Mouse (Mus musculus) forebrain, embryonic 14.5 days (tissue): ENCODE measurements around the gene Grik4. TPM values are rescaled to one million over a fixed set of nuclear protein-coding genes. Genes with fewer than 3 reads are reported as not detected.

ENCODE experiments used
- ATAC-seq: fragments of 200-750 bp; cut with Nextera tagmentation; 2 replicates; pipeline ENCODE4 v1.8.0; 2017; ENCODE audit warnings: mild to moderate bottlenecking, moderate library complexity
- DNase-seq: peaks from one replicate; pipeline ENCODE4 v3.0.0-alpha.2; 2015; ENCODE audit warnings: low spot score
- H3K27ac ChIP-seq: fragments of 300-500 bp; sonication (generic); 2 replicates; pipeline ENCODE4 v1.5.1; 2014; ENCODE audit warnings: low read depth, mild to moderate bottlenecking, control low read depth, low read length, moderate library complexity
- H3K27me3 ChIP-seq: fragments of 300-500 bp; sonication (generic); replicated peaks from 2 replicates; pipeline ENCODE4 v1.6.1; 2014; ENCODE audit warnings: low read length, control low read depth, mixed read lengths; ENCODE audit not compliant: control insufficient read depth, insufficient read depth
- H3K36me3 ChIP-seq: fragments of 300-500 bp; sonication (generic); 2 replicates; pipeline ENCODE4 v1.6.1; 2014; ENCODE audit warnings: low read length, control low read depth; ENCODE audit not compliant: control insufficient read depth, insufficient read depth
- H3K4me1 ChIP-seq: fragments of 300-500 bp; sonication (generic); 2 replicates; pipeline ENCODE4 v1.6.1; 2014; ENCODE audit warnings: antibody characterized with exemption, low read length, control low read depth; ENCODE audit not compliant: control insufficient read depth, insufficient read depth
- H3K4me2 ChIP-seq: fragments of 300-500 bp; sonication (generic); 2 replicates; pipeline ENCODE4 v1.6.1; 2014; ENCODE audit warnings: mild to moderate bottlenecking, control low read depth, low read length
- H3K4me3 ChIP-seq: fragments of 300-500 bp; sonication (generic); 2 replicates; pipeline ENCODE4 v1.5.1; 2014; ENCODE audit warnings: low read depth, low read length, control low read depth
- H3K9ac ChIP-seq: fragments of 300-500 bp; sonication (generic); 2 replicates; pipeline ENCODE4 v1.6.1; 2014; ENCODE audit warnings: mild to moderate bottlenecking, low read length, control low read depth, moderate library complexity
- H3K9me3 ChIP-seq: fragments of 300-500 bp; sonication (generic); replicated peaks from 2 replicates; pipeline ENCODE4 v1.6.1; 2016; ENCODE audit warnings: low read length, control low read depth, mixed read lengths; ENCODE audit not compliant: control insufficient read depth
- WGBS: fragments of 180-500 bp; shearing (Covaris S2); extraction: QIAGEN DNeasy Blood & Tissue Kit; methylation state at CpG from one replicate; pipeline ENCODE4 v1.1.7; 2014; 5-methylcytosine and 5-hydroxymethylcytosine counted together
- polyA plus RNA-seq: library from polyadenylated mRNA; unstranded; fragments of >200 nt; fragmentation: Nextera tagmentation; extraction: Ambion mirVana; gene quantifications from 2 replicates; pipeline ENCODE4 v1.2.1, GENCODE M21; 2014

Gene Grik4
- polyA plus RNA-seq, 1 experiment from 2014 or later, result 1.4 TPM

GRCm38 (mm10) chr9:42652309-42652708 is 292.0 kb downstream of the Grik4 start:
- Histone ChIP-seq H3K4me1 (no peaks in the 10 kb centered on the region; the same call in 1 of the 2 replicates), H3K9ac (no peak overlapping the region), H3K9me3 (no peaks in the 10 kb centered on the region), H3K27ac (no peak overlapping the region), H3K4me3 (no peak overlapping the region), H3K4me2 (no peak overlapping the region), H3K27me3 (no peaks in the 10 kb centered on the region), H3K36me3 (no peaks in the 10 kb centered on the region)
- WGBS, result 58% methylated on average over 4 of the region's 4 CpGs
- ATAC-seq, result no peak
- no peak for DNase-seq

DNA sequence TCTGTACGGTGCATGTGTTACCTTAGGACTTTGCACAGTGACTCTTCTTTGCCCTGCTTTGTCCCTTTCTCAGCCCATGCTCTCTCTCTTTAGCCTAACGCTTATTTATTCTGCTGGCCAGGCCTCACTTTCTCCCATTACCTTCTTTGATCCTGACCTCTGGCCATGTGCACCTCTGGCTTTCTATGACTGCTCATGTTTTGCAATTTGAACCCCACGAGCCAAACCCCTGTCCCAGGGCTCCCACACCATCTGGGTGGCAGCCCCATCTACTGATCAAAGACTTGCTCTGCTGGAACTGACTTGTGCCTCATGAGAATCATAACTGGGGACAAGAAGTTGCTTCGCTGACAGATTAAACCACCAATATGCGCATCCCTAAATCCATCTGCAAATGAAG is 294.4 kb downstream of the Grik4 start:
- H3K4me2 ChIP-seq, result no peak overlapping the region
- WGBS, result 75% methylated on average over 5 of the region's 5 CpGs

DNA sequence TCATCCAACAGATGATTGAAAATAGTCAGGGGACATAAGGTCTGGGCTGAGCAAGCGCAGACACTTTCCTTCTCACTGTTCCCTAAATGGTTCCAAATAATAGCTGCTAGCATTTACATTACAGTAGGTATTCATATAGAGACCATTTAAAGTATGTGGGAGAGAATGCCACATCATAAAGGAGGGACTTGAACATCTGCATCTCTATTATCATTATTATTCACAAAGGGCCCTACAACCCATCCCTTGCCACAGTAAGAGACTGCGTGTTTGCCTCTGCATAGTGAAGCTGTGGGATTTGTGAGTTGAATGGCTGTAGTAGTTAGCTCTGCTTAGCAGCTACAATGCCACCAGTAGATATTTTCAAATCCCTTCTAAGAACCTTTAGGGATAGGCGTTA is 296.2 kb downstream of the Grik4 start:
- no peak for DNase-seq
- H3K36me3 ChIP-seq, result no peaks in the 10 kb centered on the region
- H3K4me3 ChIP-seq, result no peak overlapping the region
- 91% methylated on average over 3 of the region's 3 CpGs for WGBS
- ATAC-seq, result no peak
- peaks cover 3% of the 10 kb centered on the region for H3K4me1 ChIP-seq
- H3K9me3 ChIP-seq, result no peaks in the 10 kb centered on the region
- H3K27ac ChIP-seq, result no peak overlapping the region
- no peak overlapping the region for H3K4me2 ChIP-seq
- no peaks in the 10 kb centered on the region for H3K27me3 ChIP-seq
- H3K9ac ChIP-seq, result no peak overlapping the region

More for the DNA sequence above, 294.4 kb downstream of the Grik4 start:
- no peaks in the 10 kb centered on the region; the same call in 1 of the 2 replicates for H3K4me1 ChIP-seq
- H3K27ac ChIP-seq, result no peak overlapping the region
- no peak overlapping the region for H3K9ac ChIP-seq
- no peaks in the 10 kb centered on the region for H3K9me3 ChIP-seq
- ATAC-seq (no peak), DNase-seq (no peak)
- H3K4me3 ChIP-seq, result no peak overlapping the region
- no peaks in the 10 kb centered on the region for H3K36me3 ChIP-seq
- no peaks in the 10 kb centered on the region for H3K27me3 ChIP-seq

DNA sequence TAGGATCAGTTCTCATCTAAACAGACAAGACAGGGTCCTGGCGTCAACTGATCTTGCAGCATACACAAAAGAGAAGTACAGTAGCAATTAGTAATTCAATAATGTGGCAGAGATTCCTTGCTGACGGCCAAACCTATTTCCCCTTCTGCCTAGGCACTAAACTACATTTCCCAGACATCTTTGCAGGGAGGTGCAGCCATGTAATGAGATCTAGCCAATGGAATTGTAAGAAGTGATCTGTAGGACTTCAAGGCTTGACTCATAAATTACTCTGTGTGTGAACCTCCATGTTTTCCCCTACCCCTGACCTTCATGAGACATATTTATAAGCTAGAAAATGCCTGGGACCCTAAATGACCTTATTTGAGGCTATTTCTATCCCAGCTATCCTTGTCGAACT is 296.7 kb downstream of the Grik4 start:
- Histone ChIP-seq H3K4me1 (peaks cover 5% of the 10 kb centered on the region), H3K9me3 (no peaks in the 10 kb centered on the region), H3K36me3 (no peaks in the 10 kb centered on the region), H3K9ac (no peak overlapping the region), H3K27ac (no peak overlapping the region), H3K4me3 (no peak overlapping the region), H3K4me2 (no peak overlapping the region), H3K27me3 (no peaks in the 10 kb centered on the region)
- no peak for ATAC-seq
- WGBS, result 76% methylated on average over 3 of the region's 3 CpGs
- no peak for DNase-seq

GRCm38 (mm10) chr9:42646821-42647220 is 297.5 kb downstream of the Grik4 start:
- H3K9ac ChIP-seq, result no peak overlapping the region
- H3K4me1 ChIP-seq, result peaks cover 10% of the 10 kb centered on the region
- H3K4me2 ChIP-seq, result no peak overlapping the region
- H3K27ac ChIP-seq, result no peak overlapping the region
- H3K27me3 ChIP-seq, result no peaks in the 10 kb centered on the region
- WGBS, result 80% methylated on average over 10 of the region's 10 CpGs
- H3K4me3 ChIP-seq, result no peak overlapping the region
- H3K9me3 ChIP-seq, result no peaks in the 10 kb centered on the region
- DNase-seq (no peak), ATAC-seq (no peak)
- no peaks in the 10 kb centered on the region for H3K36me3 ChIP-seq

GRCm38 (mm10) chr9:42645161-42645560 is 299.1 kb downstream of the Grik4 start:
- Histone ChIP-seq H3K4me3 (no peak overlapping the region), H3K27ac (no peak overlapping the region), H3K4me1 (peaks cover 10% of the 10 kb centered on the region), H3K36me3 (no peaks in the 10 kb centered on the region), H3K4me2 (no peak overlapping the region), H3K9ac (no peak overlapping the region), H3K27me3 (no peaks in the 10 kb centered on the region), H3K9me3 (no peaks in the 10 kb centered on the region)
- WGBS, result 87% methylated on average over 5 of the region's 5 CpGs
- ATAC-seq (no peak), DNase-seq (no peak)

GRCm38 (mm10) chr9:42642821-42643220 is 301.5 kb downstream of the Grik4 start:
- WGBS, result 28% methylated on average over 5 of the region's 5 CpGs
- no peak overlapping the region; the same call in 1 of the 2 replicates for H3K27ac ChIP-seq

DNA sequence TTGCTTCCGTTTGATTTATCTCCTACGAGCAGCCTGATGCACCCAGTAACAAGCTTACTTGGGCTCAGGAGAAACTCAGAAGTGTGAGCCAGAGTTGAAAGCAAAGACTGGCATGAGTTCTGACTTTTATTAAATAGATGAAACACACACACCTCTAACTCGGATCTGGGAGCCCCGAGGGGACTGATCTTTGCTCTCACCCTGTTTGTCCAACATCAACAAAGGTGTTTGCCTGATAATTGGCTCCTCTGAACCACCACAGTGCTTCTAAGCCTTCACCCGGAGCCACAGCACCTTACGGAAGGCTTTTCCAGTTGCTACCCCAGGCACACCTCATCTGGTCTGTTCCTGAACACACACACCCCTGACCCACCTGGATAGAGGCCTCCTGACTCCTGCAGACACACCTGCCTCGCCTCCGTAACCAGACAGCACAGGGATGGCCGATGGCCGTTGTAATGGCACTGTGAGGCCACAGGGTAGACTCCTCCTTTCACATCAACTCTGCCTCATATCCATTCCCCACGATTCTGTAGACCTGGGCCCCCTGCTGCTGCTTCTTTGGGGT is 302.7 kb downstream of the Grik4 start:
- 73% methylated on average over 11 of the region's 11 CpGs for WGBS
- H3K4me3 ChIP-seq, result no peak overlapping the region
- H3K9me3 ChIP-seq, result no peaks in the 10 kb centered on the region
- H3K27me3 ChIP-seq, result no peaks in the 10 kb centered on the region
- H3K4me2 ChIP-seq, result no peak overlapping the region
- H3K9ac ChIP-seq, result no peak overlapping the region
- H3K36me3 ChIP-seq, result no peaks in the 10 kb centered on the region
- H3K27ac ChIP-seq, result no peak overlapping the region
- ATAC-seq, result no peak
- peaks cover 19% of the 10 kb centered on the region for H3K4me1 ChIP-seq
- no peak for DNase-seq

More at GRCm38 (mm10) chr9:42642821-42643220, 301.5 kb downstream of the Grik4 start:
- H3K27me3 ChIP-seq, result no peaks in the 10 kb centered on the region
- H3K4me2 ChIP-seq, result no peak overlapping the region
- H3K9ac ChIP-seq, result no peak overlapping the region
- no peak overlapping the region for H3K4me3 ChIP-seq
- peak; percentile 81 for DNase-seq
- ATAC-seq, result peak; percentile 91; the same call in 1 of the 2 replicates
- H3K36me3 ChIP-seq, result no peaks in the 10 kb centered on the region
- H3K4me1 ChIP-seq, result peaks cover 19% of the 10 kb centered on the region
- H3K9me3 ChIP-seq, result no peaks in the 10 kb centered on the region

DNA sequence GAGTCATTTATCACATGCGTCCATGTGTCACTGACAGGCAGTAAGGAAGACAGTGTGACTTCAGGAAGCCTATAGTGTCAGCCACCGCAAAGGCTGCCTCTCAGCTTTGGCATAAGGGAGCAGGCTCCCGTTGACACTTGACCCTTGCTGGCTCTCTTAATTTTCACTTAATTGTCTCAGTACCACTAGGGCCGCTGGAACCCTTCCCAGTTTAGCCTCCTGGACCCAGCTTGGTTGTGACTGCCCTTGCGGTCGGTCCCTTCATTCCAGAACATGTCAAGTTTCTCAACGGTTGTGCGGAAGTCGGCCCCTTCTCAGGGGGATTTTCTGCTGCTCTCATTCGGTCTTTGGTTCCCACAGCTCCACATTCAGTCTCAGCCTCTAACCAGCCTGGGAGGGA is 307.8 kb downstream of the Grik4 start:
- Histone ChIP-seq H3K4me2 (no peak overlapping the region), H3K27me3 (no peaks in the 10 kb centered on the region), H3K9ac (no peak overlapping the region), H3K36me3 (no peaks in the 10 kb centered on the region), H3K4me3 (no peak overlapping the region), H3K27ac (no peak overlapping the region), H3K4me1 (peaks cover 11% of the 10 kb centered on the region), H3K9me3 (no peaks in the 10 kb centered on the region)
- WGBS, result 86% methylated on average over 10 of the region's 10 CpGs
- ATAC-seq (no peak), DNase-seq (no peak)
